Mouse (Mus musculus): Measurements from ENCODE around the gene Tmem216. TPM values are rescaled to one million over a fixed set of nuclear protein-coding genes. Genes with fewer than 3 reads are reported as not detected.

Tmem216 gene
- polyA plus RNA-seq, 1 experiment from 2014 or later, result 9.9 TPM

Other genes starting within 250 kb of the Tmem216 start
- 0.11 and 0.39 TPM in 2 replicates for gene Syt7, start 167.1 kb downstream of the Tmem216 start, polyA plus RNA-seq (2015; fragmentation: Nextera tagmentation; extraction: Ambion mirVana)
- 0.06 TPM in 1 of 2 replicates, not detected in the other for gene Lrrc10b, start 98.8 kb downstream of the Tmem216 start, polyA plus RNA-seq (2015; fragmentation: Nextera tagmentation; extraction: Ambion mirVana)
- gene Ppp1r32, start 73.3 kb downstream of the Tmem216 start, polyA plus RNA-seq (2015; fragmentation: Nextera tagmentation; extraction: Ambion mirVana), result not detected in 2 replicates
- 11.7 and 14.0 TPM in 2 replicates for gene Cpsf7, start 31.0 kb downstream of the Tmem216 start, polyA plus RNA-seq (2015; fragmentation: Nextera tagmentation; extraction: Ambion mirVana)
- 23.2 and 28.3 TPM in 2 replicates for gene Sdhaf2, start 30.1 kb downstream of the Tmem216 start, polyA plus RNA-seq (2015; fragmentation: Nextera tagmentation; extraction: Ambion mirVana)
- 17.0 and 19.6 TPM in 2 replicates for gene Cyb561a3, start 20.9 kb upstream of the Tmem216 start, polyA plus RNA-seq (2015; fragmentation: Nextera tagmentation; extraction: Ambion mirVana)
- gene Tmem138, start 21.1 kb upstream of the Tmem216 start, polyA plus RNA-seq (2015; fragmentation: Nextera tagmentation; extraction: Ambion mirVana), result 10.5 and 10.6 TPM in 2 replicates
- gene Ddb1, start 49.1 kb upstream of the Tmem216 start, polyA plus RNA-seq (2015; fragmentation: Nextera tagmentation; extraction: Ambion mirVana), result 170 and 176 TPM in 2 replicates
- gene Tkfc, start 49.4 kb upstream of the Tmem216 start, polyA plus RNA-seq (2015; fragmentation: Nextera tagmentation; extraction: Ambion mirVana), result 39.7 and 47.8 TPM in 2 replicates
- gene Vwce, start 78.0 kb upstream of the Tmem216 start, polyA plus RNA-seq (2015; fragmentation: Nextera tagmentation; extraction: Ambion mirVana), result 13.5 and 16.0 TPM in 2 replicates
- 0.06 TPM in 1 of 2 replicates, not detected in the other for gene Pga5, start 121.8 kb upstream of the Tmem216 start, polyA plus RNA-seq (2015; fragmentation: Nextera tagmentation; extraction: Ambion mirVana)
- gene Vps37c, start 132.5 kb upstream of the Tmem216 start, polyA plus RNA-seq (2015; fragmentation: Nextera tagmentation; extraction: Ambion mirVana), result 11.7 and 12.1 TPM in 2 replicates
- not detected in 2 replicates for gene Cd5, start 182.8 kb upstream of the Tmem216 start, polyA plus RNA-seq (2015; fragmentation: Nextera tagmentation; extraction: Ambion mirVana)